Mouse (Mus musculus) Patski (cell line): ENCODE measurements around the gene Lingo1. TPM values are rescaled to one million over a fixed set of nuclear protein-coding genes. Genes with fewer than 3 reads are reported as not detected.

Experiments
- ATAC-seq: fragments of 100-300 bp; one replicate; pipeline ENCODE4 v1.8.0; 2021
- CTCF ChIA-PET: fragments of 350-600 bp; sonication (Branson Sonifier 250); formaldehyde crosslinking; loops from one replicate; lab custom pipeline; 2022; ENCODE audit warnings: inconsistent platforms; lab: Charles Lee
- POLR2A ChIA-PET: fragments of 350-600 bp; sonication (Branson Sonifier 250); formaldehyde crosslinking; loops from one replicate; lab custom pipeline; 2022; ENCODE audit warnings: antibody characterized with exemption, inconsistent platforms; lab: Charles Lee
- DNase-seq: peaks from one replicate; pipeline ENCODE4 v3.0.0-alpha.2; 2011; ENCODE audit warnings: low read depth, low spot score
- H3K27me3 ChIP-seq: fragments of 371-371 bp; one replicate; pipeline ENCODE4 v1.5.1; 2021
- CTCF ChIP-seq: fragments of 100-300 bp; IDR thresholded peaks from one replicate; pipeline ENCODE4 v1.5.1; 2021
- in situ Hi-C: fragments of 300-500 bp; cut with MboI; formaldehyde crosslinking; loops from 3 replicates; pipeline ENCODE4 v1.11.1; 2018; ENCODE audit warnings: low pct_unique_long_range_greater_than_20kb, mixed read lengths
- polyA plus RNA-seq: library from polyadenylated mRNA; unstranded; gene quantifications from one replicate; pipeline ENCODE4 v1.2.3, GENCODE M21; 2021

Lingo1 gene
- polyA plus RNA-seq, 1 experiment from 2014 or later = 0.06 TPM

- CTCF ChIA-PET = no interaction called here
- TF ChIP-seq CTCF = no peak
Observed at GRCm38 (mm10) chr9:56633449-56634225, 162.6 kb downstream of the Lingo1 start.

GRCm38 (mm10) chr9:56630945-56631344 is 165.3 kb downstream of the Lingo1 start:
- POLR2A ChIA-PET = no interaction called here
- no peak for TF ChIP-seq CTCF
- DNase-seq (no peak), ATAC-seq (no peak)
- peaks cover 38% of the 10 kb centered on the region for H3K27me3 ChIP-seq
- in situ Hi-C loops = no loop called here
- CTCF ChIA-PET = no interaction called here

More at GRCm38 (mm10) chr9:56633449-56634225, 162.6 kb downstream of the Lingo1 start:
- DNase-seq (no peak), ATAC-seq (no peak)
- in situ Hi-C loops = no loop called here
- POLR2A ChIA-PET = no interaction called here
- peaks cover 59% of the 10 kb centered on the region for H3K27me3 ChIP-seq

GRCm38 (mm10) chr9:56629674-56630397 is 166.4 kb downstream of the Lingo1 start:
- ChIA-PET POLR2A (no interaction called here), CTCF (interaction anchor here (1.4 kb wide), 1 partner anchor 15 kb away, joined by 4 read pairs; no protein-coding TSS in a partner anchor)
- no peak for TF ChIP-seq CTCF
- H3K27me3 ChIP-seq = peaks cover 35% of the 10 kb centered on the region
- ATAC-seq = no peak
- in situ Hi-C loops = no loop called here
- no peak for DNase-seq

- POLR2A ChIA-PET = no interaction called here
- H3K27me3 ChIP-seq = peaks cover 16% of the 10 kb centered on the region
- CTCF ChIA-PET = no interaction called here
- no peak for TF ChIP-seq CTCF
- in situ Hi-C loops = no loop called here
- DNase-seq = no peak
- ATAC-seq = no peak
Observed at GRCm38 (mm10) chr9:56627295-56627694, 169.0 kb downstream of the Lingo1 start.

- POLR2A ChIA-PET = no interaction called here
- no peak for TF ChIP-seq CTCF
- DNase-seq = no peak
- CTCF ChIA-PET = interaction anchor here (1.5 kb wide), 1 partner anchor 12 kb away, joined by 5 read pairs; no protein-coding TSS in a partner anchor
- peaks cover 21% of the 10 kb centered on the region for H3K27me3 ChIP-seq
- in situ Hi-C loops = no loop called here
- ATAC-seq = no peak
Observed at GRCm38 (mm10) chr9:56624923-56625322, 171.3 kb downstream of the Lingo1 start.

GRCm38 (mm10) chr9:56623361-56623760 is 172.9 kb downstream of the Lingo1 start:
- POLR2A ChIA-PET = no interaction called here

GRCm38 (mm10) chr9:56622761-56623160 is 173.5 kb downstream of the Lingo1 start:
- POLR2A ChIA-PET = no interaction called here
- no peak for DNase-seq
- ATAC-seq = no peak
- H3K27me3 ChIP-seq = peaks cover 29% of the 10 kb centered on the region
- in situ Hi-C loops = no loop called here
- TF ChIP-seq CTCF = no peak
- CTCF ChIA-PET = no interaction called here

More at GRCm38 (mm10) chr9:56623361-56623760, 172.9 kb downstream of the Lingo1 start:
- no peak for TF ChIP-seq CTCF
- CTCF ChIA-PET = no interaction called here
- ATAC-seq = no peak
- no peak for DNase-seq
- in situ Hi-C loops = no loop called here
- H3K27me3 ChIP-seq = peaks cover 28% of the 10 kb centered on the region

GRCm38 (mm10) chr9:56620512-56621371 is 175.5 kb downstream of the Lingo1 start:
- in situ Hi-C loops = no loop called here
- CTCF ChIA-PET = no interaction called here
- H3K27me3 ChIP-seq = peaks cover 40% of the 10 kb centered on the region
- POLR2A ChIA-PET = no interaction called here
- TF ChIP-seq CTCF = no peak
- DNase-seq (no peak), ATAC-seq (no peak)

GRCm38 (mm10) chr9:56619715-56620114 is 176.6 kb downstream of the Lingo1 start:
- ChIA-PET POLR2A (no interaction called here), CTCF (no interaction called here)
- DNase-seq (no peak), ATAC-seq (no peak)
- TF ChIP-seq CTCF = no peak
- H3K27me3 ChIP-seq = peaks cover 41% of the 10 kb centered on the region
- in situ Hi-C loops = no loop called here

- peaks cover 44% of the 10 kb centered on the region for H3K27me3 ChIP-seq
- no peak for ATAC-seq
- ChIA-PET POLR2A (no interaction called here), CTCF (no interaction called here)
- in situ Hi-C loops = no loop called here
- DNase-seq = no peak
- no peak for TF ChIP-seq CTCF
Observed at GRCm38 (mm10) chr9:56618660-56619059, 177.6 kb downstream of the Lingo1 start.
